Mouse (Mus musculus): ENCODE results near the gene Cpb2. TPM values are rescaled to one million over a fixed set of nuclear protein-coding genes. Genes with fewer than 3 reads are reported as not detected.
A peak's percentile ranks its signal among the peaks of the same experiment; 100 is the strongest.

Gene Cpb2
- total and polyA plus RNA-seq, 3 experiments = not detected

- H3K4me3 ChIP-seq (ENCODE audit: control insufficient read depth in 1 of 2, insufficient read depth in 1 of 2, low read depth in 2 of 2, low read length in 2 of 2) = peak overlapping the region; percentile 10 to 30; a peak in 2 of 4 replicates
- no peaks in the 10 kb centered on the region for H3K27me3 ChIP-seq (ENCODE audit: control insufficient read depth in 1 of 2, insufficient read depth in 2 of 2, low read length in 2 of 2)
- peak overlapping the region; percentile 53 for H3K9ac ChIP-seq (ENCODE audit: control insufficient read depth, low read depth, low read length, poor library complexity, severe bottlenecking)
- TF ChIP-seq TCF12 (IDR thresholded peaks at IDR 0.05; ENCODE audit: low read depth, low read length) = peak; percentile 66
- TF ChIP-seq MXI1 (IDR thresholded peaks at IDR 0.05; ENCODE audit: low read depth, low read length) = 0 out of 2 replicates have a peak, but pooled peaks have one; percentile 18
- peak; percentile 69 for TF ChIP-seq GATA1 (IDR thresholded peaks at IDR 0.05; ENCODE audit: low read depth, low read length)
- no peak for TF ChIP-seq USF2 (IDR thresholded peaks at IDR 0.05; ENCODE audit: borderline replicate concordance in 1 of 2, insufficient read depth in 1 of 2, low read depth in 1 of 2, low read length in 2 of 2)
- TF ChIP-seq ZNF384 (IDR thresholded peaks at IDR 0.05; ENCODE audit: low read depth, low read length) = peak; percentile 61
- TF ChIP-seq RAD21 (IDR thresholded peaks at IDR 0.05; ENCODE audit: low read depth, low read length) = no peak
- TF ChIP-seq GABPA (IDR thresholded peaks at IDR 0.05; ENCODE audit: low read depth, low read length) = peak; percentile 78
- no peak for TF ChIP-seq UBTF (IDR thresholded peaks at IDR 0.05; ENCODE audit: borderline replicate concordance, insufficient read depth, low read depth, low read length)
- TF ChIP-seq ETS1 (IDR thresholded peaks at IDR 0.05; ENCODE audit: low read depth, low read length) = peak; percentile 52
- peak; percentile 70 to 79 for TF ChIP-seq EP300 (IDR thresholded peaks at IDR 0.05; ENCODE audit: low read depth in 1 of 2, low read length in 2 of 2)
- TF ChIP-seq NELFE (IDR thresholded peaks at IDR 0.05; ENCODE audit: low read depth, low read length) = no peak
- no peak for TF ChIP-seq SMC3 (IDR thresholded peaks at IDR 0.05; ENCODE audit: low read depth, low read length)
- TF ChIP-seq MAFK (IDR thresholded peaks at IDR 0.05; ENCODE audit: borderline replicate concordance, low read depth, low read length) = no peak
- no peak for TF ChIP-seq ZC3H11A (IDR thresholded peaks at IDR 0.05; ENCODE audit: low read depth, low read length)
- H3K36me3 ChIP-seq (ENCODE audit: control insufficient read depth in 1 of 2, insufficient read depth in 2 of 2, low read length in 2 of 2) = peaks cover 0 to 15% of the 10 kb centered on the region in 2 experiments; a peak in 2 of 4 replicates
- DNase-seq (ENCODE audit: low read depth, low spot score) = peak; percentile 83
- H3K4me1 ChIP-seq (ENCODE audit: control insufficient read depth in 1 of 2, insufficient read depth in 2 of 2, low read length in 2 of 2) = peaks cover 6 to 13% of the 10 kb centered on the region in 2 experiments; a peak in 3 of 4 replicates
- H3K79me2 ChIP-seq (ENCODE audit: control insufficient read depth, insufficient read depth, low read length, poor library complexity) = no peaks in the 10 kb centered on the region
- H3K9me3 ChIP-seq (replicated peaks; ENCODE audit: insufficient read depth, low read length) = no peaks in the 10 kb centered on the region
- H3K27ac ChIP-seq (ENCODE audit: control insufficient read depth, low read depth, low read length) = peak overlapping the region; percentile 81
These were observed 3.9 kb upstream of the Cpb2 start for GRCm38 (mm10) chr14:75238054-75238692.

GRCm38 (mm10) chr14:75246024-75247000, 4.2 kb downstream of the Cpb2 start:
- Histone ChIP-seq H3K27ac (ENCODE audit: control insufficient read depth, low read depth, low read length) (no peak overlapping the region), H3K79me2 (ENCODE audit: control insufficient read depth, insufficient read depth, low read length, poor library complexity) (no peaks in the 10 kb centered on the region), H3K4me3 (ENCODE audit: control insufficient read depth in 1 of 2, insufficient read depth in 1 of 2, low read depth in 2 of 2, low read length in 2 of 2) (no peak overlapping the region), H3K4me1 (ENCODE audit: control insufficient read depth in 1 of 2, insufficient read depth in 2 of 2, low read length in 2 of 2) (no peaks in the 10 kb centered on the region), H3K9me3 (replicated peaks; ENCODE audit: insufficient read depth, low read length) (no peaks in the 10 kb centered on the region), H3K36me3 (ENCODE audit: control insufficient read depth in 1 of 2, insufficient read depth in 2 of 2, low read length in 2 of 2) (no peaks in the 10 kb centered on the region), H3K27me3 (ENCODE audit: control insufficient read depth in 1 of 2, insufficient read depth in 2 of 2, low read length in 2 of 2) (peaks cover 0 to 2% of the 10 kb centered on the region in 2 experiments; a peak in 2 of 4 replicates), H3K9ac (ENCODE audit: control insufficient read depth, low read depth, low read length, poor library complexity, severe bottlenecking) (no peak overlapping the region)
- DNase-seq (ENCODE audit: low read depth, low spot score) = no peak
- TF ChIP-seq MXI1 (IDR thresholded peaks at IDR 0.05; ENCODE audit: low read depth, low read length) = no peak
- TF ChIP-seq JUND (IDR thresholded peaks at IDR 0.05; ENCODE audit: low read depth, low read length) = no peak
- TF ChIP-seq RCOR1 (IDR thresholded peaks at IDR 0.05; ENCODE audit: low read depth, low read length) = no peak
- TF ChIP-seq RAD21 (IDR thresholded peaks at IDR 0.05; ENCODE audit: low read depth, low read length) = no peak
- no peak for TF ChIP-seq POLR2AphosphoS5 (IDR thresholded peaks at IDR 0.05; ENCODE audit: borderline replicate concordance, low read depth, low read length)
- TF ChIP-seq SIN3A (IDR thresholded peaks at IDR 0.05; ENCODE audit: low read length) = no peak
- TF ChIP-seq NELFE (IDR thresholded peaks at IDR 0.05; ENCODE audit: low read depth, low read length) = no peak
- no peak for TF ChIP-seq TCF12 (IDR thresholded peaks at IDR 0.05; ENCODE audit: low read depth, low read length)
- no peak for TF ChIP-seq TBP (IDR thresholded peaks at IDR 0.05; ENCODE audit: low read depth, low read length)
- no peak for TF ChIP-seq HCFC1 (IDR thresholded peaks at IDR 0.05; ENCODE audit: low read depth, low read length)
- no peak for TF ChIP-seq MAZ (IDR thresholded peaks at IDR 0.05; ENCODE audit: low read depth, low read length)
- no peak for TF ChIP-seq MEF2A (IDR thresholded peaks at IDR 0.05; ENCODE audit: extremely low read depth, insufficient replicate concordance, low read depth, low read length, poor library complexity, severe bottlenecking)
- TF ChIP-seq MYC (IDR thresholded peaks at IDR 0.05; ENCODE audit: low read depth, low read length) = no peak
- no peak for TF ChIP-seq ZC3H11A (IDR thresholded peaks at IDR 0.05; ENCODE audit: low read depth, low read length)
- no peak for TF ChIP-seq KAT2A (conservative IDR thresholded peaks at IDR 0.05; ENCODE audit: low read depth, low read length)
- TF ChIP-seq USF1 (IDR thresholded peaks at IDR 0.05; ENCODE audit: low read depth, low read length) = no peak
- no peak for TF ChIP-seq E2F4 (IDR thresholded peaks at IDR 0.05; ENCODE audit: borderline replicate concordance, low read depth, low read length)
